ENCODE assay signal across 28 mouse cellular contexts in the genomic region with DNA sequence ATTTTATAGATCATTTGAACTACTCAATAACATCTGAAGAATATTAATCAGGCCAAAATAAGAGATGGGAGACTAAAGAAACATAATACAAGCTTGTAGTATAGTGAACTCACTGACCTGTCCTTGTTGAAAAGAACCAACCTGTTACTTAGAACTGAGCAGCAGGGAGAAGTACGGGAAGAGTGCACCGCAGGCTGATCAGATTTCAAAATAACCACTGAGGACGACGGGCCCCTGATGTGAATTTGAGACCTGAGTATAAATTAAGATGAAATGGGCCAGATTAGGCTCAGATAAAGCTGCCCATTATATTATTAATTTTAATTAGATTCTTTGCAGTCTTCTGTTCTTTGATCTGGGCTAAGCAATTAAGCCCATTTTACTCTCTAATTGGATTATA.
"Had no signal": no experiment of that assay in that cellular context is flagged by ENCODE, and none has a peak within 500 bp of the region (broad histone marks: within the 10 kb centered on the region; RNA-seq: fewer than 3 reads in every experiment).

No protein-coding gene starts in this region.

- H3K27ac ChIP-seq: embryonic facial prominence, embryonic 12.5 days; embryonic facial prominence, embryonic 13.5 days; embryonic facial prominence, embryonic 15.5 days; forebrain, embryonic 10.5 days; forebrain, embryonic 15.5 days; gastrocnemius, adult 2 months; heart, adult 2 months; heart, embryonic 10.5 days had no signal

- H3K27me3 ChIP-seq: embryonic facial prominence, embryonic 12.5 days; embryonic facial prominence, embryonic 13.5 days; embryonic facial prominence, embryonic 15.5 days; forebrain, embryonic 15.5 days; heart, embryonic 12.5 days had no signal

- H3K4me3 ChIP-seq: embryonic facial prominence, embryonic 12.5 days; embryonic facial prominence, embryonic 13.5 days; embryonic facial prominence, embryonic 15.5 days; erythroblast, embryonic 14.5 days; forebrain, embryonic 10.5 days; forebrain, embryonic 15.5 days; gastrocnemius, adult 2 months; heart, adult 2 months; heart, embryonic 10.5 days; heart, embryonic 12.5 days had no signal

- DNase-seq: cerebellum, adult 2 months; cerebellum, adult 8-10 months; cerebellum, adult 9-10 months; cerebellum, adult 9-11 months; cerebellum, postnatal 10 days; cerebellum, postnatal 14 days; cerebellum, postnatal 25 days; cerebellum, postnatal 36 days; embryo, embryonic 11 days; forebrain, postnatal 0 days; gastrocnemius, adult 2 months; gastrocnemius, postnatal 10 days; gastrocnemius, postnatal 14 days; gastrocnemius, postnatal 25 days; gastrocnemius, postnatal 36 days; heart, adult 11 months; heart, adult 18-20 months; heart, adult 2 months had no signal

- ATAC-seq: forebrain, embryonic 14.5 days; forebrain, embryonic 15.5 days; forebrain, postnatal 0 days had no signal

- H3K4me1 ChIP-seq: embryonic facial prominence, embryonic 12.5 days; embryonic facial prominence, embryonic 13.5 days; embryonic facial prominence, embryonic 15.5 days; forebrain, embryonic 10.5 days; forebrain, embryonic 15.5 days; heart, embryonic 10.5 days; heart, embryonic 12.5 days had no signal

- H3K4me2 ChIP-seq: embryonic facial prominence, embryonic 12.5 days; embryonic facial prominence, embryonic 13.5 days; embryonic facial prominence, embryonic 15.5 days; forebrain, embryonic 15.5 days; heart, embryonic 11.5 days; heart, embryonic 12.5 days had no signal

- H3K36me3 ChIP-seq: embryonic facial prominence, embryonic 12.5 days; embryonic facial prominence, embryonic 13.5 days; embryonic facial prominence, embryonic 15.5 days; forebrain, embryonic 10.5 days; forebrain, embryonic 15.5 days; heart, embryonic 10.5 days; heart, embryonic 12.5 days had no signal

- H3K9ac ChIP-seq: embryonic facial prominence, embryonic 12.5 days; embryonic facial prominence, embryonic 13.5 days; embryonic facial prominence, embryonic 15.5 days; forebrain, embryonic 15.5 days; forebrain, postnatal 0 days; heart, embryonic 12.5 days had no signal

- H3K9me3 ChIP-seq: embryonic facial prominence, embryonic 12.5 days; embryonic facial prominence, embryonic 13.5 days; embryonic facial prominence, embryonic 15.5 days; forebrain, embryonic 10.5 days; forebrain, embryonic 15.5 days; heart, embryonic 10.5 days; heart, embryonic 12.5 days had no signal
